Mouse (Mus musculus) cortical plate, adult 2 months (tissue): ENCODE results near the gene Gpalpp1. TPM values are rescaled to one million over a fixed set of nuclear protein-coding genes. Genes with fewer than 3 reads are reported as not detected.

ENCODE experiments used
- H3K27ac ChIP-seq: fragments of 200-500 bp; 2 replicates; pipeline ENCODE4 v1.5.1; 2012; ENCODE audit warnings: low read length, control low read depth, inconsistent platforms; ENCODE audit not compliant: insufficient read depth
- H3K4me1 ChIP-seq: fragments of 200-500 bp; 2 replicates; pipeline ENCODE4 v1.6.1; 2011; ENCODE audit warnings: low read length; ENCODE audit not compliant: control insufficient read depth, insufficient read depth
- H3K4me3 ChIP-seq: fragments of 200-500 bp; 2 replicates; pipeline ENCODE4 v1.5.1; 2011; ENCODE audit warnings: mild to moderate bottlenecking, low read length, control low read depth; ENCODE audit not compliant: insufficient read depth
- CTCF ChIP-seq: fragments of 200-500 bp; IDR thresholded peaks from 2 replicates; pipeline ENCODE4 v1.5.1; 2011; ENCODE audit warnings: mild to moderate bottlenecking, control low read depth, low read length; ENCODE audit not compliant: insufficient read depth; ENCODE audit errors: extremely low read depth
- POLR2A ChIP-seq: fragments of 200-500 bp; IDR thresholded peaks from 2 replicates; pipeline ENCODE4 v1.6.1; 2011; ENCODE audit warnings: mild to moderate bottlenecking, low read length, control low read depth; ENCODE audit not compliant: insufficient read depth; ENCODE audit errors: extremely low read depth
- polyA plus RNA-seq: library from polyadenylated mRNA; depleted of rRNA; stranded (reverse); fragments of >200 nt; gene quantifications from 2 replicates; pipeline ENCODE4 v1.2.3, GENCODE M21; 2012

The Gpalpp1 gene
- polyA plus RNA-seq, 1 experiment: 13.6 TPM

DNA sequence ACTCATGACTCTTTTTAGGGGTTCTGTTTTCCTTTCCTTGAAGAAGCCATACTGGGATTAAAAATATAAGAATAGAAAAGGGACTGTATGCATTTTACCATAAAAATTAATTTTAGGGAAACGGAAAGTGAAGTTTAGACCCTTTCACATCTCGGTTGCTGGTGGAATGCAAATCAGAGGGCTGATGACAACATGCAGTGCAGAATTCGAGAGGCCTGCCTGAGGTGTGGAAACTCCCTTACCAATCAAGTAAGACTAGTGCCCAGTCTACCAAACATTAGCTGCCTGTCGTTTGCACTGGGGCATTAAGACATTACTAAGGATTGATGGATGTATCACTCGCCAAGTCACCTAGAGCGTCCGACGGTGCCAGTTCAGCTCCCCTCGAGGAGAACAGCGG, 37.7 kb upstream of the Gpalpp1 start:
- Histone ChIP-seq H3K27ac (no peak overlapping the region), H3K4me3 (no peak overlapping the region), H3K4me1 (no peaks in the 10 kb centered on the region)
- TF ChIP-seq CTCF: no peak
- no peak for TF ChIP-seq POLR2A

DNA sequence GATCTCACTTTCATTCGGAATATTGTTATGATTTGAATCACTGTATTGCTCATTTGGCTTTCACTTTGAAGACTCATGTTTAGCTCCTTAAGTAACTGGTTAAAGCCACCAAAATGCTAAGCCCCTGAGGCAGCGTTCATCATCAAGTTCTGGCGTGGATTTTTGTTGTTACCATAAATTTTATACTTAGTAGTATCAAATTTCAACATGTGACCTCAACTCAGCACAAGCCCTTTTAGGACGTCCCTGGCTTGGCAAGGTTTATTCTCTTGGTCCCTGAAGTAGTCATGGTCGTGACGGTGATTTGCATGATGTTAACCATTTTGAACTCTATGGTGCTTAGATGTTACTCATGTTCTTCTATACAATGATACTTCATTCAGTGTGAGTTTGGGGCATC, 36.5 kb upstream of the Gpalpp1 start:
- TF ChIP-seq POLR2A (no peak), CTCF (no peak)
- Histone ChIP-seq H3K27ac (no peak overlapping the region), H3K4me3 (no peak overlapping the region), H3K4me1 (no peaks in the 10 kb centered on the region)

DNA sequence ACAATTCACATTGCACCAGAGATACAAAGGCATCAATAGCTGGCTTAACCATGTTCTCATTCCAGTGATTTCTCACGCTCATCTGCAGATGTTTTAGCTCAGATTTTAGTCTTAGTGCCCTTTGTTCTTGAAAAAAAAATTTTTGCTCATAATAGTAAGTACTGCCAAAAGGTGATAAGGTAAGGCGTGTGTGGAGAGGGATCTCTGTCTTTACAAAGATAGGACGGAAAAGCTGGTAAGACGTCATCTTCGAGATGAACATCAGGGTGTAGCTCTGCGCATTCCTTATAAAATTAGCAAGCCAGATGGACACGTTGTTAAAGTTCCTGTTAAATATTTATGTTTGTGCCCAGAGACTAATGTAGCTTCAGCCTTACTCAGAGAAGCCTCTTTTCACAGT, 35.3 kb upstream of the Gpalpp1 start:
- Histone ChIP-seq H3K27ac (no peak overlapping the region), H3K4me1 (no peaks in the 10 kb centered on the region), H3K4me3 (no peak overlapping the region)
- TF ChIP-seq POLR2A (no peak), CTCF (no peak)

DNA sequence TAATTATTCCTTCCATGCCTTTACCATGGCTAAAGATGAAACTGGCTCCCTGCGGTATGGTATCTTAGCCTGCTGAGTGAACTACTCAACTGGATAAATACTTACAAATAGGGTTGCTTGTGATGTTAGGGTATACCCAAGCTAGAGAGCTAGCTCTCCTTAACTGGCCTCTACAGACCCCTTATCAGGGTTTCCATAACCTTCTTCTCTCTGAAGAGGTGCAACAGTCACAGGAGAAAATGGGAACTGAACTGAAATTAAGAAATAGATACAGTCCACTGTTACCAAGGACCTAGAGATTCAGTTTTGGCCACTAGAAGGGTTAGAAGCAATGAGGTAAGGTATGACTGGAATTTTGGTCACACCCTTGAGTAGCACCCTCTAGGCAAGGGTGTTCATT, 34.7 kb upstream of the Gpalpp1 start:
- Histone ChIP-seq H3K4me3 (no peak overlapping the region), H3K4me1 (no peaks in the 10 kb centered on the region), H3K27ac (no peak overlapping the region)
- TF ChIP-seq POLR2A (no peak), CTCF (no peak)

DNA sequence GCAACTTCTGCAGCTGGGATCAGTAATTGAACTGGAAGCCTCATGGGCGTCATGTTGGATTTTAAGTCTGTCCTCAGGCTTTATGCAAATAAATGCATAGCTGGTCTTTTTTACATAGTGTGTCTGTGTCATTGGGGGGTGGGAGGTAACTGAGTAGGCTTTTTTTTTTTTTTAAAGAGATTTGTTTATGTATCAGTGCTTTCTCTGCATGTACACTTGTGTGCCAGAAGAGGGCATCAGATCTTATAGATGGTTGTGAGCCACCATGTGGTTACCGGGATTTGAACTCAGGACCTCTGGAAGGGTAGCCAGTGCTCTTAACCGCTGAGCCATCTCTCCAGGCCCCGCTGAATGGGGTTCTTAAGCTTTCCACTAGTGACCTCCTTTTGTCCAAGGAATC, 24.4 kb upstream of the Gpalpp1 start:
- TF ChIP-seq CTCF (no peak), POLR2A (no peak)
- H3K27ac ChIP-seq: no peak overlapping the region

DNA sequence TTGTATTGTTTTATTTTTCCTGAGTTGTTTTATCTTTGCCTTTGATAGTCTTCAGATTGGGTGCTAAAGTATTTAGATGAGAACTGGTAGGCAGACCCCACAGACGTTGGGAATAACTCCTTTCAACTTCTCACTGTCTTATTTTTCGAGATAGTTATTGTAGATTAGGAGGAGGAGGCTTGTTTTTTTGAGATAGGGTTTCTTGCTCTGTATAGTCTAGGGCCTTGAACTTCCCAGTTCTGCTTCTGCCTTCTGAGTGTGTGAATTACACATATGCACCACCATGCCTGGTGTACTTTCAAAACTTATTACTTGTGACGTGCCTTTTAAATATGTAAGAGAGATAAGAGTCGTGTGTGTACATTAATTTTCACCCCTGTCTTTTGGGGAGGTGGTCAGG, 17.6 kb upstream of the Gpalpp1 start:
- Histone ChIP-seq H3K27ac (no peak overlapping the region), H3K4me3 (no peak overlapping the region), H3K4me1 (no peaks in the 10 kb centered on the region)
- TF ChIP-seq CTCF (no peak), POLR2A (no peak)

More for the DNA sequence above, 24.4 kb upstream of the Gpalpp1 start:
- Histone ChIP-seq H3K4me3 (no peak overlapping the region), H3K4me1 (no peaks in the 10 kb centered on the region)

DNA sequence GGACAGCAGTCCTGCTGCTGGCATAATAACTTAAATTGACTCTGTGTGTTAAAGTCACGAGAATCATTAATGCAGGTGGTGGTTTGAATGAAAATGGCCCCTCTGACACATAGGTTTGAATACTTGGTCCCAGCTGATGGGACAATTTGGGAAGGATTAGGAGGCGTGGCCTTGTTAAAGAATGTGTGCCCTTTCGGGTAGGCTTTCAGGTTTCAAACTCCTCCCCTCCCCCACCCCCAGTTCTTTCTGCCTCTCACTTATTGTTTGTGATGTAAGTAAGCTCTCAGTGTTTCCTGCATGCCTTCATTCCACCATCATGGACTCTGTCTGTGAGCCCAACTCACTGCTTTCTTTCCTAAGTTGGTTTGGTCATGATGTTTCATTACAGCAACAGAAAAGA, 16.8 kb upstream of the Gpalpp1 start:
- H3K27ac ChIP-seq: no peak overlapping the region

DNA sequence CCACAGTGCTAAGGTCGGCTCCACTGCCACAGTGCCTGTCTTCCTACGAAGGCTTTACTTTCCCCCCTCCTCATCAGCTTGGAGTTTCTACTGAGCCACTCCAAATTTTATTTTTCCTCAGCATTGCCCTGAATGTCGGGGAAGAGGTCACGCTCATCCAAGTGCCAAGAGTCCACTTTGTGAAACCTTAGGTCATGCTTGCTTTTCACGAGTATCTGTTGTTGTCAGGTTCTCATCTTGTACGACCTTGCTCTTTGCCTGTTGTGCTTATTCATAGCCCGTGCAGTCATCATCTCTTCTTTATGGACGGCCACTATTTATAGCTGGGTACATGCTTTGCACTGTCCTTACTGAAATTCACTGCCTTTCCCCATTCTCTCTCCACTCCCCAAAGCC, 12.1 kb upstream of the Gpalpp1 start:
- no peak for TF ChIP-seq CTCF
- TF ChIP-seq POLR2A: no peak
- Histone ChIP-seq H3K4me1 (peaks cover 2% of the 10 kb centered on the region; the same call in 1 of the 2 replicates), H3K27ac (no peak overlapping the region), H3K4me3 (no peak overlapping the region)

More for the DNA sequence above, 16.8 kb upstream of the Gpalpp1 start:
- H3K4me1 ChIP-seq: no peaks in the 10 kb centered on the region
- TF ChIP-seq POLR2A (no peak), CTCF (no peak)
- H3K4me3 ChIP-seq: no peak overlapping the region

DNA sequence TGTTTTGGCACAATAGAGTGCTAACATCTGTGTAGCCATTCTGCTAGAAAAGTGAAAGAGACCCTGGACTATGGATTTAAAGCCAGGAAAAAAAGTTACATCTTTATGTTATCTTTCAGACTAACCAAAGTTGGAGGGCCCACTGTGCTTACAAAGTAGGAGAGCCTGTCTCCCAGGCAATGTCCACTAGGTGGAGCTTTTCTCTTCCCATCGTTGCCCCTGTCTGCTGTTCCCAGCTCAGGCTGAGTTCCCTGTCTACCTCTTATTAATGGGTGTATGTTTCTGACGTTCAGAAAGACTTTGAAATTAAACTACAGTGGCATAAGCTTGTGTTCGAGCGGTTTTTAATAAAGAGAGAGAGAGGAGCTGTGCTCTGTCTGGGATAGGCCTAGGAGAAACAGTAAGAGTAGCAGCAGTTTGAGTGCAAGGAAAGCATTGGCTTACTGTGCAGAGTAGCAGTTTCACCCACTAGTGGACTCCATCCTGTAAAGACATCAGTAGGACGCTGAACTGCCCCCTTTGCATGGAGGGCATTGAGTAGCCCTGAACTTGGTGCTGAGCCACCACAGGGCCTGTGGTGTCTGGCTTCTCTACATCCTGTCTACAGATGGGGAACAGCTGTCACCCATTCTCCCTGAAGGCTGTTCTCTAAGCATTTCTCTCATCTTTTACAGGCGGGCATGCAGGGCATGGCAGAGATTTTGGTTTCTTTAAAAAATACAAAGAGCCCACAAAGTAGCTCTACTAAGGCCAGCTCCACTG, 11.5 kb upstream of the Gpalpp1 start:
- H3K4me3 ChIP-seq: no peak overlapping the region
- no peak overlapping the region for H3K27ac ChIP-seq
- TF ChIP-seq POLR2A (no peak), CTCF (peak; percentile 78)
- peaks cover 2% of the 10 kb centered on the region; the same call in 1 of the 2 replicates for H3K4me1 ChIP-seq

DNA sequence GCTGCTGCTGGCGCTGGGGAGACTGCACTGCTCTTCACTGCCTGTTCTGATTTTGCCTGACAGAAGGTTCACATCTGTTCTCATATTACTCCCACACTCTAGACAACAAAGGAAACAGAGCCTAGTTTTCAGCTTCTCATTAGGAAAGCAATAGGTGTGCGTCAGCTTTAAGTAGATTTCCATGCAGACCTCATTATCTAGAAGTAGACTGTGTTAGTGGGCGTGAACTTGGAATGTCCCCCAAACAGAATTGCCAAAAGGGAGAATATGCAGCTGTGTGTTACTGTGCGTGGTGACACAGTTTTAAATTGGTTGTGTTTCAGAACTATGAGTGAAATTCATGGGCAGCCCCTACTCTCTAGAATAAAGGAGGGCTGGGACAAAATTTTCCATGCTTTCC, 9.9 kb upstream of the Gpalpp1 start:
- no peak overlapping the region for H3K4me3 ChIP-seq
- H3K4me1 ChIP-seq: peaks cover 2% of the 10 kb centered on the region; the same call in 1 of the 2 replicates
- H3K27ac ChIP-seq: no peak overlapping the region
- TF ChIP-seq CTCF (no peak), POLR2A (no peak)

DNA sequence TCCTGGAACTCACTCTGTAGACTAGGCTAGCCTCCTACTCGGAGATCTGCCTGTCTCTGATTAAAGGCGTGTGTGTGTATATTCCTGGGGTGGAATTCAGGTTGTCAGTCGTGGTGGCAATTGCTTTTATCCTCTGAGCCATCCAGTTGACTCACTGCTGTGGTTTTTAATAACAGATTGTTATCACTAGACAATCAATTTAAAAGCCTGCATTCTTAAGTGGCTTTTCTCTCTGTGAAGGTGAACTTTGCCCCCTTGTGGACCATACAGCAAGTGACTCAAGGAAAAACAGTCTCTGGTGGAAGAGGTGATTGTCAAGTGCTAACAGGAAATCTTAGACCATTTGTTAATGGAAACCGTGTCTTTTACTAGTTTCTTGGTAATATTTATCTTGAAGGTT, 8.4 kb upstream of the Gpalpp1 start:
- Histone ChIP-seq H3K4me1 (peaks cover 2% of the 10 kb centered on the region; the same call in 1 of the 2 replicates), H3K4me3 (no peak overlapping the region), H3K27ac (no peak overlapping the region)
- TF ChIP-seq POLR2A (no peak), CTCF (no peak)

DNA sequence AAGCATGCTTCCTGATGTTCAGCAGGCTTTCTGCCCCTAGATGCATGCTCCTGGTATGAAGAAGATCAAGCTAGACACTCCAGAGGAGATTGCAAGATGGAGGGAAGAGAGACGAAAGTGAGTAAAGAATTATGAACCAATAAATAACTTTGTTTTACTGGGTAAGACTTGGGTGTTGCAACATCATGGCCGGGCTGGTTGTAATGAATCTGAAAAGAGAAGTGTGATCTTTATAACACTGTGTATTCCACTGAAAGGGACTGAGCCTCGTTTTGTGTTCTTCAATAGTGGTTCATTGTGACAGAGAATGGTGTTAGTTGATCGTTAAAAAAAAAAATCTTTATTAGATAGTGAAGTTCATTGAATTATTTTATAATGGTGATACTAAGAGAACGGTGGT, 5.2 kb upstream of the Gpalpp1 start:
- Histone ChIP-seq H3K4me3 (no peak overlapping the region), H3K27ac (no peak overlapping the region), H3K4me1 (peaks cover under 1% of the 10 kb centered on the region; the same call in 1 of the 2 replicates)
- TF ChIP-seq POLR2A (no peak), CTCF (no peak)
